Mouse (Mus musculus) embryonic fibroblast, embryonic 13.5 days (primary cell): ENCODE results near the gene Zxdc.

Experiments used
- CTCF ChIP-seq: IDR thresholded peaks from 2 replicates; pipeline ENCODE4 v1.5.1; 2011; ENCODE audit warnings: mild to moderate bottlenecking, control low read depth, low read length, moderate library complexity, borderline replicate concordance; ENCODE audit not compliant: insufficient read depth
- POLR2A ChIP-seq: IDR thresholded peaks from 2 replicates; pipeline ENCODE4 v1.6.1; 2011; ENCODE audit warnings: low read depth, mild to moderate bottlenecking, control low read depth, low read length, moderate library complexity

DNA sequence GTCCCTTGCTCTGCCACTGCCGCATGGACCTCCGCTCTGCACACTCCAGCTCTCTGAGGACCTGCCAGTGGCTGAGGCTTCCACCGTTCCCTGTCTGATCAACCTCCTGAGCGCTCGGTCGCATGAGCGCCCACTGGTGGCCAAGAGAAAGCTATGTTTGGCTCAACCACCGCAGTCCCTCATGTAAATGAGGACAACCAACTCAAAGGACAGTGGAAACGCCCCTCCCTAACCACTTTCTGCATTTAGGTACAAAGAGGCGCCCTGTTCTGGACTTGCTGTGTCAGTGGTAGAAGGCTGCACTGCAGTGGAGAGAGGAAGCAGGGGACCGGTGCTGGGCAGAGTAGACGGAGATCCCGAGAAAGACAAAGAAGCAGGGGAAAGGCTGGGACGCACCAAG lies 53.3 kb downstream of the Zxdc start:
- TF ChIP-seq CTCF (peak; percentile 70; the same call in 1 of the 2 replicates), POLR2A (no peak)
